Mouse (Mus musculus) E14TG2a.4 (cell line): ENCODE measurements around the gene Limk2.

ENCODE experiments used
- CTCF ChIP-seq: conservative IDR thresholded peaks from 2 replicates; pipeline ENCODE4 v1.5.1; 2014; ENCODE audit warnings: low read length
- NANOG ChIP-seq: IDR thresholded peaks from 2 replicates; pipeline ENCODE4 v1.6.1; 2014; ENCODE audit warnings: borderline replicate concordance, low read length, mixed read lengths
- POU5F1 ChIP-seq: IDR thresholded peaks from 2 replicates; pipeline ENCODE4 v1.6.1; 2014; ENCODE audit warnings: low read length, borderline replicate concordance

DNA sequence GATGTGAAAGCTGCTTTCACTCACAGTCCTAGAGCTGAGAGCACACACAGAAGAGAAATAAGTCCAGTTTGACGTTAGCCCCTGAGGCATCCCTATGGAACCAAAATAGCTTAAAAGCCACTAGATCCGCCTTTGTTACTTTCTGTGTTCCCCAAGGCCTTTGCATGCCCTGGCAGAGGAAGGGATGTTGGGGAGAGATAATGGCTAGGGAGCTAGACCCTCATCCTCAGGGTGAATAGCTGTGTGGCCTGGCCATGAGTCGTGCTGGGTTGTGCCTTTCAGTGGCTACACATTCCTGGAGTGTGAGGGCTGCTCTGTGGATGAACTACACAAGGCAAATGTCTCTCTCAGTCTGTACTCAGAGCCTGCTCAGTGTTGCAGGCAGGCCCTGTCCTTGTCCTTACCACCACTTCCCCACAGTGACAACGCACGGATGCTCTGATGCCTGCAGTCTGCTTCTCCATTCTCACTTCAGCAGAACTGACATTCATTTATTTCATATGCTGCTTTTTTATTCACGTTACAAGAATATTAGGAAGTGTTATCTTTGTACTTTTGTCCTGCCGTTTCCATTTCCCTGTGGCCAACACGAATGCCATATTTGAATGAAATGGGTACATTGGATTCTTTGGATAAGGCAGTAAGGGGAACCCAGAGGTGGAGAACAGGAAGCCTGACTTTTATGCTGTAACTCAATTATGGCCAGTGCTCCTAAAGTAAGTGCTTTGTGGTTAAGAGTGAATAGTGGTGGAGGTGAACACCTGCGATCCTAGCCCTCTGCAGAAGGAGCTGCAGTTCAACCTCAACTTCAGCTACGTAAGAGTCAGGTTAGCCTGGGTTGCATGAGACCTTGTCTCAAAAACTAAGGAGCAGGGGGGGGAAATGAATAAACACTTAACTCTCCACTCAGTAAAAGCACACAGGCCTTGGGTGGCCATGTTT lies 110.8 kb downstream of the Limk2 start:
- TF ChIP-seq CTCF (no peak), NANOG (no peak), POU5F1 (no peak)
